Mouse (Mus musculus) urinary bladder, postnatal 4 days (tissue): ENCODE results near the gene Ppp1r1b.

Source experiments
- DNase-seq, 2 experiments: peaks; one replicate each; pipeline ENCODE4 v3.0.0; 2021 to 2022; ENCODE audit warnings: low spot score in 2 of 2

Gene Ppp1r1b

DNA sequence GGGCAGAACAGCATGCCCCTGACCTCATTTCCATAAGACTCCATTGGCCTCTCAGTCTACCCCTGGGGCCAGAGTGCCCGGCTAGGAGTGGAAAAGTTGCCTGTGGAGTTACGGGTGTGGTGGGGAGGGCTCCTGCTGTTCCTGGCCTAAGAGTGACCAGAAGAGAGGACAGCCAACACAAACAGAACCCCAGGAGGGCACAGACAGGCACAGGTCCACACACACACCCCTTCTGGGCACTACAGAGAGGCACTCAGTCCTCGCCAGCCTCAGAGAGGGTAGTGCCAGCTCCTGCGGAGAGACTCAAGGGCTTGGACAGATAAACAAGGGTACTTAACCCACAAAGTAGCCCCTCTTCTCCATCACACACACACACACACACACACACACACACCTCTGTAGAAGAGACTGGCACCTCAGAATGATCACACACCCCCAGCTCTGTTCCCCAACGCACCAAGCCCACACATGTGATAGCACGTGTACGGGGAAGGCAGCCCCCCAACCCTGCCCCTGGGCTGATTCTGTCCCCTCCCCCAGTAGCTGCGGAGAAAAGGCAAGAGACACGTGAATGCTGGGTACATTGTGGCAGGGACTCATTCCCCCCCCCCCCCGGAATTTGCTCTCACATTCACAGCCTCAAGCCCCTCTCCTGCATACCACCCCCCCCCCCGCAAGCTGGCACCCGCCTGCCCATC lies 670 bp upstream of the Ppp1r1b start:
- no peak for DNase-seq

DNA sequence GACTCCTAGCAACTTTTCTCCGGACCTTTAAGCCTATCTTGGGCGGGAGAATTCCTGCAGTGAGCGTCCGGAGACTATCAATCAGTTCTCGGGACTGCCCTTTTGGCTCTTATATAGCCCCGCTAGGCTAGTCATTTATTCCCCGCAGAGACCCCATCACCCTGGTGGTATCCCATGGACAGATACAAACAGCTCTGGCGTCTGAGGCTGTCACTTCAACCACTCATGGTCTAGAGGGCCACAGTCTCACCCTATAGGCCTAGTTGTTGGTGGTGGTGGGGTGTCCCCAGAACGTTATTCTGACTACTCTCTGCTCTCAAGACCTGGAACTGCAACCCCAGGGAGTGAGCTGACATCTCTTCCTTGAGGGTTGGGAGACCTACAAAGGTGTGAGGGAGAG lies 1.1 kb downstream of the Ppp1r1b start:
- DNase-seq = no peak

DNA sequence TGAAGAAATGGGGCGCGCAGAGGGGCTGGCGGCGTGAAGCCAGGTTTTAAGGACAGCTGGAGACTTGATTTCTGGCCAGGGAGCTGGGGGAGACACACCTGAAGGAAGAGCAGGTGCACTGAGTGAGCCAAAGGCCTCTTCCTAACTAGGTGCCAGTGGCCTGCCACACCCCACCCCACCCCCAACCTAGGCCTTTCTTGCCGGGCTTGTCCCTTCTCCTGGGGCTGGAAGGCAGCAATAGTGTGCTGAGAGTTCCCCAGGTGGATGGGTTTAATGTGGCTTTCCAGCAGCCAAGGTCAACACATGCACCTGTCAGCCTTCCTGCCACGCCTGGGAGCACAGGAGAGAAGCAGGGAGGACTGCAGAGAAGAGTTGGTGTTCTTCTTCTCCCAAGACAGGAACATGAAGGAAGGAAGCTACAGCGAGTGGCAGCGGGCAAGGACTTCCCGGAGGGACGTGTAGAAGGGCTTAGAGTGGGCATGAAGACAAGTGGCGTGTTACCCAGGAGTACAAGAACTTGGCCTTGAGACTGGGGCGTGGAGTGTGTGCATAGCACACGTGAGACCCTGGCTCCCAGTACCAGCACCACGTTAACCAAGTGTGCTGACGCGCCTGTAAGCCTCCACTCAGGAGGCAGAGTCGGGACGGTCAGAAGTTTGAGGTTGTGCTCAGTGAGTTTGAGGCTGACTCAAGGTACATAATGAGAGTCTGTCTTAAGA lies 4.2 kb downstream of the Ppp1r1b start:
- DNase-seq = no peak

DNA sequence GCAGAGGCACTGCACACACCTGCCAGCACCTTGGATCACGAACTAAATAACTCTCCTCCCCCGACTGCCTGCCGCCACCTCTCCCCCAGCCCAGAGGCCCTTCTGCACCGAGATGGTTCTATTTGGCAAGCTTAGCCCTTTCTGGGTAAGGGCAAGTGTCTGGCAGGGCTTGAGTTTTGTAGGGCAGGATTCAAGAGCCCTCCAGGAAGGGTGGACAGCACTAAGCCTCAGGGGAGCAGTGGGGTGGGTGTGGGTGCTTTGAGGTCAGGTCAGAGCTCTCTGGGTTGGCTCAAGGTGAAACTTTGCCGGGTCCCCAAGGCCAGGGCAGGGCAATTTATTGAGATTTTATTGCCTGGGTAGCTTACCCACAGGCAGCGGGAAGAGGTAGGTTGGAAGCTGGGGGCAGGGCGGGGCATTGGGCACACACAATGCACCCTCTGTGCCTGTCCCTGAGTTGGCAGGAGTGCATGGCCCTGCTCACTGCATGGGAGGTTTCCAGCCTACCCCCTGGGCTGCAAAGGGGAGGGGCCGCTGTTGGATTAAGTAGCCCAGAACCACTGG lies 5.5 kb downstream of the Ppp1r1b start:
- no peak for DNase-seq

DNA sequence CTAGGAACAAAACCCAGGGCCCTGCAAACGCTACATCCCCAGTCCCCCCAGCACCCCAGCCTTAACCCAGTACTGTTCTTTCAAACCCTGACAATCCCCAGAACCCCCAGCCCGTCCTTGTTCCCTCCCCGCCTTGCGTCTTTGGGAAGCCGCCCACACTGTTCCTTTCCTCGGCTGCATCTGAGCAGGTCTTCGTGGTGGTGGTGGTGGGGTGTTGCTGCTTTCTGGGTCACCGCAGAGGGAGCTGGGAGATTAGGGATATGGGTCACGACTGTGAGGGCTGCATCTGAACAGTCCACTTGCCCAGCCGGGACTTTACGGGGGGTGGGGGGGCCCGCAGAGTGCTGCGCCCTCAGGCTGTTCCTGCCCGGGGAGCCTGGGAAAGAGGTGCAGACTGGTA lies 6.2 kb downstream of the Ppp1r1b start:
- DNase-seq = no peak

DNA sequence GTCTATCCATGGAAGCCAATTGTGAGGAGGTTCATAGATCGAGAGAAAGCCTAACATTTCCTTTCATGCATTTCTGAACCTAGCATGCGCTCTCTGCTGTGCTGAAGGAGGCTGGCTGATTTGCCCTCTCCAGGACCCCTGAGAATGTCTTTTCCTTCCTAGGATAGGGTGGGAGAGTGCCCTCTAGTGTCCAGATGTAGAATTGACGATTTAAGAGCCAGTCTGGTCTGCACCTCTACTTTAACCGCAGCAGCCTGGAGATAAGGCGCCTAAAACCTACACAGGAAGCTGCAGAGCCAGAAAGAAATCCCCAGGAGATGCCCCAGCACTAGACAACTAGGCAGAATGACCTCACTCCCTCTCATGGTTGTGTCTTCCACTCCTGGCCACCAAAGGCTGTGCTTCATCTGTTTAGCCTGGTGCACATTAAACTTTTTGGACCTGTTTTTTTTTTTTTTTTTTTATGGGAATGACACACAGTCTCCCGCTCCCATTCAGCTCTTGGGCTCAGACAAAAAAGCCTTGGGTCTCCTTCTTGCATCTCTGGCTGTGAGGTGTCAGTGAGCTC lies 7.6 kb downstream of the Ppp1r1b start:
- DNase-seq = no peak

DNA sequence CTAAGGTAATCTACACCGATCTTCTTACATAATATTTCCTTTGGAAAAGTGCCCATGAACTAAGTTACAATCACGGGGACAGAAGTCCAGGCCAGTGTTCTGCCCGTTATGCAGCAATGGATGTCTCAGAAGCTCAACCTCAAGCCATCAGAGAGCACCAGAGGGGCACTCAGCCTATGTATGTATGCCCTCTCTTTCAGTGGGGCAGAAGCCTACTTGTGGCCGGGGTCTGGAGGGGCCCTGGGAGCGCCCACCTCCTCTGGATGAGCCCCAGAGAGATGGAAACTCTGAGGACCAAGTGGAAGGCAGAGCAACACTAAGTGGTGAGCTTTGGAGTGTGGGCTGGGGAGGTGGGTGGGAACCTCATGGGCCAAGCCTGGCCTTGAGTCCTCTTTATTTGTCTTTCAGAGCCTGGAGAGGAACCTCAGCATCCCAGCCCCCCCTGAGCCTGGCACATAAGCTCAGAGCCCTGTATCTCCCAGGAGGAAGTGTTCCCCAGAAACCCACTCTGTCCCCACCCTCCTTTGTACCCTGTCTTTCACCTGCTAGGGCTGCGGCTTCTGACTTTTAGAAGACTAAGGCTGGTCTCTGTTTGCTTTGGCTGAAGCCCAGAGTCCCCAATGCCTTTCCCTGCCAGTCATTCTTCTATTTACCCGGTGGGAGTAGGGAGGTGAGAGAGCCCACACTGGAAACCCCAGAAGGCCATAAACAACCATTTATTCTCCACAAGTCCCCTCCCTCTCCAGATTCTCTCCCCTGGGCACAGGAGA lies 8.6 kb downstream of the Ppp1r1b start:
- DNase-seq = no peak

DNA sequence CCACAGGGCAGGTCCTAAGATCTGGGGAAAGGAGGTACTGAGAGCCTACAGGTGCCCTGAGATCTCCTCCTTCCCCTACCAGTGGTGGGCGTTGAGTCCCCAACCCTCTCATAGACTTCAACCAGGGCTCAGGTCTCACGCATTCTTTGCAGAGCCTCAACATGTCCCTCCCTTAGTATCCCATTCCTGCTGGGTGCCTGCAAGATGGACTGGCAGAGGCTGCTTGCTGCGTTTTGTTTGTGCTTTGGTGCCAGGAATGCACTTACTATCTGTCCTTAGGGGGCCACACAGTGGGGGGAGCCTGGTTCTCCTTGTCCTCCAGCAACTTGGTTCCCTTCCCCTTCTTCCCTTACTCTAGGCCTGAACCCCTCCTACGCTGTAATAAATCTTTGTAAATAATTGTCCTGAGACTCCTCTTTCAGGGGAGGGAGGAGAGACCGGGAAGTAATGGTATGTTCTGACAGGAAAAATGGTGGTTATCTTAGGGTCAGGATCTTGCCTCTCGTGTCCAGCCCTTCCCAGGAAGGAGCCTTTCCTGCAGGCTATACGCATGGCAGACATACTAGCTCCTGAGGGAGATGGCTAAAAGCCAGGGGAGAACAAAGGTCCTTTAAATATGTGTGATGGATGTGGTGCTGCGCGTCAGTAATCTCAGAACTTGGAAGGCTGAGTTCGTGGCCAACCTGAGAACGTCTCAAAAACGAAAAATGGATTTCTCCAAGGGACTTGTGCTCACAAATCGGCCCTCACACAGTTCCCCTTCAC lies 9.4 kb downstream of the Ppp1r1b start:
- no peak for DNase-seq

DNA sequence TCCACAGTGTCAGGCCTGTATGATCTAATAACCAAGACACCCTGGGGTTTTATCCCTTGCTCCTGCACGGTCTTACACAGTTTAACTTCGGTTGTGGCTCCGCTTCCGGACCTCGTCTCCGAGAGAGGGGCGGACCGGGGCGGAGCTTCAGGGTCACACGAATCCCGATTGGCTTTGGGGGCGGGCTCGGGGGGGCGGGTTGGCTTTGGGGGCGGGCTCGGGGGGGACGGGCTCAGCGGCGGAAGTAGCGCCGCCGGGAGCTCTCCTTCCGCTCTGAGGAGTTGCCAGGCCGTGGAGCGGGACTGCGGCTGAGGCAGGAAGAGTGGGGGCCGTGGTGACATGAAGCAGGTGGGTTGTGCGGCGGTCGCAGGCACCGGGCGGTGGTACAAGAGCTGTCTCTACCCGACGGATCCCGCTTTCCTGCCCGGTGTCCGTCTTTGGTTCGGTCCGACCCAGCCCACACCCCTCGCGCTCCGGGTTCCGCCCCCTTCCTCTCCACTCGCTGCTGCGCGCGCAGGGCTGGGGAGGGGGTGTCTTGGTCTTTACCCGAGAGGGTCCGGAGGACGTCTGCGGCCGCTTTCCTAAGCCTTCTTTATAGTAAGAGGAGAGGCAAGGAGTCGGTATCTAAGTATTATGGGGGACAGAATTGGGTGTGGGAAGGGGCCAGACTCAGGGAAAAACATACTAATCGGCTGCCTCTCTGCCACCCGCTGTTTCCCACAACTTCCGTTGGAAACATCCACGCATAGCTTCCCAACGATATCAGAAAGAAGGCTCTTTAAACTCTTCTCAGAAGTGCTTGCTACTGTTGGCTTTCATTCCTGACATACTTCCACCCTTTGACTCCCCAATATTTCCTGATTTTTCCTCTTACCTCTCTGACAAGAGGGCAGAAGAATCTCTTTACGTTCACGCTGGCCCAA lies 10.2 kb downstream of the Ppp1r1b start, which contains the start of gene Stard3:
TSS of gene Stard3 (plus strand) at position 208 of the 923 bp plus-strand sequence.
- DNase-seq = peak; percentile 82 to 90

DNA sequence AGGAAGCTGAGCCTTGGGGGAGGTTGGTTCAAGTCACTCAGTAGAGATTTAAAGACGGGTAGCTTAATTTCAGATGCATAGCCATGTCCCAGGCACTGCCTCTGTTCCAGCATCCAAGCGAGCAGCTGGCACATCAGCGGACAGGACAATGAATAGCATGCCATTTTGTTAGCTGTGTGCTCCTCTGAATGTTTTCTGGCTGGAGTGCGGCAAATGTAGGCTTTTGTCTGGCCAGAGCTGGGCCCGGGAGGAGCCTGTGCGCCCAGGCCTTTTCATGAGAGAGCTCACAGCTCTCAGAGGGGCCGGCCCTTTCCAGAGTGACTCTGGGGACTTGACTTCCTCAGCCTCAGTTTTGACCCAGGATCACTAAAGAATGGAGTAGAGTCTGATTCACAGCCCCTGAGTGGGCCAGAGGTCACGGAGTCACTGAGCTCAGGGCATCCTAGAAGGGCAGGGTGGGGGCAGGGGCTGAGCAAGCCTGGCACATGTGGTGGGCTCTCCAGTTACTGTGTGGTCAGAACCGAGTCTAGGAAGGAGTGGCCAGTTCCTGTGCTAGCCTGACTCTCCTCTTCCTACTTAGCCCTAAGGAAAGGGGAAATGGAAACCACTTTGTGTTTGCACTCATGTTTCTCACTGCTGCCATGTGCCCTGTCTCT lies 12.8 kb downstream of the Ppp1r1b start:
- DNase-seq = no peak

DNA sequence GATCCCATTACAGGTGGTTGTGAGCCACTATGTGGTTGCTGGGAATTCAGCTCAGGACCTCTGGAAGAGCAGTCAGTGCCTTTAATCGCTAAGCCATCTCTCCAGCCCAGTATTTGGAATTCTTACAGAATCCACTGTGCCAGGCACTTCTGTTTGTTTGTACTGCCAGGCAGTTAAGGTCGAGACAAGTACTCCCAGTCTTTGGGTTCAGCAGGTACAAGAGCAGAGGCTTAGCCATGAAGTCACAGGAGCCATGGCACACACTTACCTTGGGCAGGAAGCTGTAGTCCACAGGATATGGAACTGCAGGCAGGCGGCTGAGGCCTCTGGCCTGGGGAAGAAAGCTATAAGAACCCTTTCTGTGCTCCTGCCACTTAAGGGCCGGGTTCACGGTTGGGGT lies 15.6 kb downstream of the Ppp1r1b start:
- no peak for DNase-seq

DNA sequence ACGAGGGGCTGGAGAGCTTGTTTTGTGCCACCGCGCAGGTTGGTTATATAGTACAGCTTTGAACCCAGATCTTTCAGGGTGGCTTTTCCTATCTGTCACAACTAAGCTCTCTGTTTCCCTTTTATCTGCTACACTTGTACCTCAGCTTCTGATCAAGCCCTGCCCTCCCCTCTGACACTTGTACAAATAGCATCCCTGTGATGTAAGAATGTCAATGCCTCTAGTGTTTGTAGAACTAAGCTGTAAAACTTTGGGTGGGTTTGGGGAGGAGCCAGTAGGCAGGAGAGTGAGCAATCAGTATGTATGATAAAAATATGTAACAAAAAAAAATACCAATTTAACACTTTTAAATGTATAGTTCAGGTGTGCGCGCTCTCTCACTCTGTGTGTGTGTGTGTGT lies 16.2 kb downstream of the Ppp1r1b start:
- no peak for DNase-seq

DNA sequence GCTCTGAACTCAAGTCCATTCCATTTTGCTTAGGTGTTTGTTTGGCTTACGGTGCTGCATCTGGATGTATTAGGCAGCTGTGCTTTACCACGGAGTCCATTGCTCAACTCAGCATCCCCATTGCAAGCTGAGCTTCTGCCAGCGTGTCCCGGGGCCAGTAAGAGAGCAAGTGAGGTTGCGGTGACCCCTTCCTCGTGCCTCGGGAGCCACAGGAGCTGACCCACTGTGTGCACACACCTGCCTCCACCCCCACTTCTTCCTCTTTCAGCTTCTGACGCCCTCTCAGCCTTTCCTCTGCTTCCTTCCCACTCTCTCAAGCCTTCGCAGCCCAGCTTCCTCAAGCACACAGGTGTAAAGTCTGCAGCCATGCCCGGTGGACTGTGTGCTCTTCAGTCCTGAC lies 18.1 kb downstream of the Ppp1r1b start:
- DNase-seq = no peak

DNA sequence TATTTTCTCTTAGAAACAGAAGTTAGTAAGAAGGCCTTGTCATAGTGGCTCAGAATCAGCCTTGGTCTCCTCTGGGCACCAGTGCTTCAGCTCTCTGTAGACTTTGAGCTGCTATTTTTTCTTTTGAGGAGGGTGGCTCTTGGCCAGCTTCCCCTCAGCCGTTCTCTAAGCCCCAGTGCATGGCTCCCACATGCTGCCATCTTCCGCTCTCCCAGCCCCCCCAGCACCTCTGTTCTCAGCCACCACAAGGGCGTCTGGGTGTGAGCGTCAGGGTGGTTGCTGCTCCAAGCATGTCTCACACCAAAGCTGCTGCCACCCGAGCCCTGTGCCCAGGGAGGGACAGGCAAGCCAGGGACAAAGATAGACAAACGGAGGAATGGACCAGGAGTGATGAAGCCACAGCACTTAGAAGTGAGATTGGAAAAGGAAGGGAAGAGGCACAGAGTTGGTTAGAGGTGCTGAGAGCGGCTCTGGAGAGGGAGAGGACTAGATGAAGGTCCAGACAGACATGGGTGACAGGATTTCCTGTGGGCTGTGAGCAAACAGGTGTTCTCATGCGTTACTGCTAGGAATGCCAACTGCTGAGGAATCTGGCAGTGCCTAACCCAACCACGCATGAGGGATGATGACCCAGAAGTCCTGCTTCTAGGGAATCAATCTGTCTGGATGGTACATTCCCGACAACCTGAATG lies 19.1 kb downstream of the Ppp1r1b start:
- no peak for DNase-seq

DNA sequence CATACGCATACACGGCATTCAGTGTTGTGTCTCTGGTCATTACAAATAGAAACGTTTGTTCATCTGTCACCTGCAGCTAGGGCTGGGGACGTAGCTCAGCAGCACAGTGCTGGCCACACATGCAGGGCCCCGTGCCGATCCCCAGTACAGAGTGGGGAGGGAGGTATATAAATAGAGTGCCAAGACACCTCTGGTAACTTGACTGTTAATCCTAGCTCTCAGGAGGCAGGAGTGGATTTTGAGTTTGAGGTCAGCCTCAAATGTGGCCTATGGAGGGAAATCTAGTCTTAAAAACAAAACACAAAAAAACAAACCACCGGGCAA lies 19.6 kb downstream of the Ppp1r1b start:
- DNase-seq = no peak

DNA sequence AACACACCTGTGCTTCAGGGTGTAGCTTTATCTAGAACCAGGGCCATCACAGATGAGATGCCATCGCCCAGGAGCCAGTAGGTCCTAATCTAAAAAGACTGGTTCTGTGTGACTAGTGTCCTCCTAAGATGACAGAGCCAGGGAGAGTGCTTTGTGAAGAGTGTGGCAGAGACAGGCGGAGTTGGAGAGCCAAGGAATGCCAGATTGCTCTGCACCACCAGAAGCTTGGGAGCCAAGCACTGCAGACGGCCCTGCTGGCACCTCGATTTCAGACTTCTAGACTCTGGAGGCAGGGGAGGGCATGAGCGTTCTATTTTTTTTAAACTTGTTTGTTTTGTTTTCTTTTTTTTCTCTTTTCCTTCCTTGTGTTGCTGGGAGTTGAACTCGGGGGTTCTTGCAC lies 21.1 kb downstream of the Ppp1r1b start:
- no peak for DNase-seq

DNA sequence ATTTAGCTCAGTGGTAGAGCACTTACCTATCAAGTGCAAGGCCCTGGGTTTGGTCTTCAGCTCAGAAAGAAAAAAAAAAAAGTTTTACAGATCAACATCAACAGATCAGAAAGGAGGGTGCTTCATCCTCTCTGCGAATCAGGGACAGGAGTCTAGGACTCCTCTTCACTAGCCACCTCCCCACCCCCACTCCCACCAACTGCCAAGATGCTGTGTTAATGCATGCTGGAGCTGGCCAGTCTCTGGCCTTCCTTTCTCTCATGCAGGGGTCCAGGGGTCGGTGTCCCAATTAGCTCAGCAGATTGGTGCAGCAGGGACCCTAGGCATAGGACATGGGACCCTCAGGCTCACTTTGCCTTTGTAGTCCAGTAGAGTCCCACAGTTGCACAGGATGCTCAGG lies 22.4 kb downstream of the Ppp1r1b start:
- DNase-seq = no peak

DNA sequence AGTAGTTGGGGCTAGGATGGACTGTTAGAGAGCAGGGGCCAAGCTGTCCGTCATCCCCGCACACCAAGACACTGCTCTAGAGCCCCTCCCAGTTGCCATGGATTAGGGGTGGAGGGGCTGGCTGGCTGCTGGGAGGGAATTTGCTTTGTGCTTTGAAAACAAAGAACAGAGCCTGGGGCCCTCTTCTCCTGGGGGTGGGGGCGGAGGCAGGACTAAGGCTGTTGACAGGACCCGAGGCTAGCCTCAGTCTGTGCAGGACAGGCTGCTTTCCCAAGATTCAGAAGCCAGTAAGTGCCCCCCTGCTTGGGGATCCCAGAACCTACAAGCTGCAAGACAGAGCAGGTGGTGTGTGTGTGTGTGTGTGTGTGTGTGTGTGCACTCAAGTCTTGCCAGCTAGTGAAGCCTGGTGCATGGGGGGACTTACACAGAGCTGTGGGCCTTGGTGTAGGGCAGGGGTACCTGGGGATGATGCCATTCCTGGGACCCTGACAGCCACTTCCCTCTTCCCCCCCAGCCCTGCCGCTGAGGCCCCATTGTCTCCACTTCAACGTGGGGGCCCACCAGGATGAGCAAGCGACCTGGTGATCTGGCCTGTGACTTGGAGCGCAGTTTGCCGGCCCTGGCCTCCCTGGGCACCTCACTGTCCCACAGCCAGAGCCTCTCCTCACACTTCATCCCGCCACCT lies 23.5 kb downstream of the Ppp1r1b start:
- DNase-seq = no peak

DNA sequence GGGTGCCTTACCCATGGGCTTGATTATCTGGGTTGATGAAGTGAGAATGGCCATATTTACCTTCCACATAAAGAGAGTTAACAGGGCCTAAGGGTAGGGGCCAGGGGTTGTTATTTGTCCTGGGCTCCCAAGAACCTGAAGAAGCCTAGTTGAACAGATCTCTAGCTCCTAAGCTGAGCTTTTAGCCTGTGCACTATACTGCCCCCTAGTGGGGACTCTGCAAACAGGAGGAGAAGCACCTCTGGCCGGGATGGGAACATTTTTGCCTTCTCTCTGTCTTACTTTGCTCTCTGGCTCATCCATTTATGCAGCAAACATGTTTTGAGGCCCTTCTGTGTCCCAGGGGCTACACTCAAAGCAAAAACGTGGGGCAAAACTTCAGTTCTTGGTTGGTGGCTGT lies 24.2 kb downstream of the Ppp1r1b start:
- no peak for DNase-seq
